Mouse (Mus musculus) mouse embryonic stem cell (cell line): Measurements from ENCODE around the gene Hrct1.

ENCODE experiments used
- in situ Hi-C, 2 experiments: fragments of 300-500 bp; cut with MboI; formaldehyde crosslinking; loops; 1 replicate in 1 of 2; 3 replicates in 1 of 2; pipeline ENCODE4 v1.14.3; 2019 to 2020; ENCODE audit warnings: low sequenced_read_pairs in 2 of 2, low pct_unique_long_range_greater_than_20kb in 1 of 2, mixed read lengths in 1 of 2; ENCODE audit not compliant: unreplicated experiment in 1 of 2

The Hrct1 gene

GRCm38 (mm10) chr4:43726228-43726993, 577 bp upstream of the Hrct1 start:
- in situ Hi-C loops, result no loop called here

GRCm38 (mm10) chr4:43727718-43728575, 959 bp downstream of the Hrct1 start:
- in situ Hi-C loops, result no loop called here

GRCm38 (mm10) chr4:43728576-43728954, 1.6 kb downstream of the Hrct1 start:
- in situ Hi-C loops, result no loop called here

GRCm38 (mm10) chr4:43729126-43729525, 2.1 kb downstream of the Hrct1 start:
- in situ Hi-C loops, result no loop called here

- in situ Hi-C loops, result no loop called here
Observed at GRCm38 (mm10) chr4:43729794-43730550, 3.0 kb downstream of the Hrct1 start, which contains the start of gene Spaar. TSS of gene Spaar (plus strand) at chr4:43730034.

GRCm38 (mm10) chr4:43730750-43731297, 3.8 kb downstream of the Hrct1 start:
- in situ Hi-C loops, result no loop called here

GRCm38 (mm10) chr4:43732171-43732570, 5.2 kb downstream of the Hrct1 start:
- in situ Hi-C loops, result no loop called here

GRCm38 (mm10) chr4:43733186-43733585, 6.2 kb downstream of the Hrct1 start:
- in situ Hi-C loops, result no loop called here

- in situ Hi-C loops, result no loop called here
Observed at GRCm38 (mm10) chr4:43737144-43737543, 10.2 kb downstream of the Hrct1 start.

GRCm38 (mm10) chr4:43738989-43739674, 12.1 kb downstream of the Hrct1 start:
- in situ Hi-C loops, result no loop called here

- in situ Hi-C loops, result no loop called here
Observed at GRCm38 (mm10) chr4:43741526-43741925, 14.5 kb downstream of the Hrct1 start.

GRCm38 (mm10) chr4:43742637-43743036, 15.6 kb downstream of the Hrct1 start:
- in situ Hi-C loops, result no loop called here

GRCm38 (mm10) chr4:43743099-43743498, 16.1 kb downstream of the Hrct1 start:
- in situ Hi-C loops, result no loop called here

- in situ Hi-C loops, result no loop called here
Observed at GRCm38 (mm10) chr4:43745187-43745586, 18.2 kb downstream of the Hrct1 start.

GRCm38 (mm10) chr4:43757213-43757612, 30.2 kb downstream of the Hrct1 start:
- in situ Hi-C loops, result no loop called here

- in situ Hi-C loops, result loop anchor here in 1 of 2 experiments (10.0 kb wide), 1 partner anchor 75 kb away; no protein-coding TSS in a partner anchor
Observed at GRCm38 (mm10) chr4:43759571-43760418, 32.8 kb downstream of the Hrct1 start.

GRCm38 (mm10) chr4:43760460-43760859, 33.5 kb downstream of the Hrct1 start:
- in situ Hi-C loops, result loop anchor here in 1 of 2 experiments (10.0 kb wide), 1 partner anchor 74 kb away; no protein-coding TSS in a partner anchor
